Mouse (Mus musculus) small intestine, adult 10 weeks (tissue): Measurements from ENCODE around the gene Erbb3. TPM values are rescaled to one million over a fixed set of nuclear protein-coding genes. Genes with fewer than 3 reads are reported as not detected.

Experiments used
- polyA plus RNA-seq: library from polyadenylated mRNA; stranded (reverse); fragments of 350-450 nt; fragmentation: Illumina TruSeq; extraction: RNeasy Lipid Tissue Mini Kit (QIAGEN cat#74804); gene quantifications from one replicate; pipeline ENCODE4 v1.2.3, GENCODE M21; 2014; ENCODE audit warnings: low replicate concordance

Gene Erbb3
- 157 TPM for polyA plus RNA-seq

GRCm38 (mm10) chr10:128589464-128590192 lies at the start of gene Erbb3:
TSS of gene Erbb3 (minus strand) at chr10:128589652.

GRCm38 (mm10) chr10:128626311-128627310 lies 37.2 kb upstream of the Erbb3 start, which contains the start of gene Rps26:
TSS of gene Rps26 (minus strand) at chr10:128626747.

GRCm38 (mm10) chr10:128565788-128566531 lies 23.5 kb downstream of the Erbb3 start, which contains the start of gene Pa2g4:
TSS of gene Pa2g4 (minus strand) at chr10:128565987.

GRCm38 (mm10) chr10:128548947-128549681 lies 40.3 kb downstream of the Erbb3 start, which contains the start of gene Rpl41:
TSS of gene Rpl41 (minus strand) at chr10:128549305.

GRCm38 (mm10) chr10:128547361-128548032 lies 42.0 kb downstream of the Erbb3 start, which contains the start of gene Zc3h10:
TSS of gene Zc3h10 (minus strand) at chr10:128547774.

GRCm38 (mm10) chr10:128525671-128526308 lies 63.7 kb downstream of the Erbb3 start, which contains the start of gene Esyt1:
TSS of gene Esyt1 (minus strand) at chr10:128525871.

Other genes starting within 250 kb of the Erbb3 start
- gene Coq10a, start 220.7 kb downstream of the Erbb3 start, polyA plus RNA-seq, result 13.4 TPM
- 4.7 TPM for gene Ankrd52, start 212.5 kb downstream of the Erbb3 start, polyA plus RNA-seq
- 0.78 TPM for gene Slc39a5, start 188.4 kb downstream of the Erbb3 start, polyA plus RNA-seq
- 10.6 TPM for gene Nabp2, start 178.2 kb downstream of the Erbb3 start, polyA plus RNA-seq
- gene Rnf41, start 178.0 kb downstream of the Erbb3 start, polyA plus RNA-seq, result 5.2 TPM
- gene Smarcc2, start 130.4 kb downstream of the Erbb3 start, polyA plus RNA-seq, result 35.8 TPM
- 27.1 TPM for gene Myl6, start 95.5 kb downstream of the Erbb3 start, polyA plus RNA-seq
- gene Myl6b, start 91.0 kb downstream of the Erbb3 start, polyA plus RNA-seq, result not detected
- 1.9 TPM for gene Esyt1, start 63.8 kb downstream of the Erbb3 start, polyA plus RNA-seq
- gene Zc3h10, start 41.9 kb downstream of the Erbb3 start, polyA plus RNA-seq, result 0.85 TPM
- 15.5 TPM for gene Rpl41, start 40.3 kb downstream of the Erbb3 start, polyA plus RNA-seq
- 72.6 TPM for gene Pa2g4, start 23.7 kb downstream of the Erbb3 start, polyA plus RNA-seq
- gene Rps26, start 37.1 kb upstream of the Erbb3 start, polyA plus RNA-seq, result 7.5 TPM
- gene Ikzf4, start 56.3 kb upstream of the Erbb3 start, polyA plus RNA-seq, result 0.41 TPM
- 2.4 TPM for gene Suox, start 84.4 kb upstream of the Erbb3 start, polyA plus RNA-seq
- 70.4 TPM for gene Rab5b, start 106.6 kb upstream of the Erbb3 start, polyA plus RNA-seq
- gene Pmel, start 114.5 kb upstream of the Erbb3 start, polyA plus RNA-seq, result not detected
- gene Cdk2, start 115.4 kb upstream of the Erbb3 start, polyA plus RNA-seq, result 14.3 TPM
- 41.2 TPM for gene Dgka, start 155.2 kb upstream of the Erbb3 start, polyA plus RNA-seq
- 0.89 TPM for gene Pym1, start 158.2 kb upstream of the Erbb3 start, polyA plus RNA-seq
- 2.0 TPM for gene Mmp19, start 201.3 kb upstream of the Erbb3 start, polyA plus RNA-seq
- 39.9 TPM for gene Dnajc14, start 214.4 kb upstream of the Erbb3 start, polyA plus RNA-seq
- 3.1 TPM for gene Tmem198b, start 214.7 kb upstream of the Erbb3 start, polyA plus RNA-seq
- 242 TPM for gene Sarnp, start 227.7 kb upstream of the Erbb3 start, polyA plus RNA-seq
- 206 TPM for gene Ormdl2, start 232.0 kb upstream of the Erbb3 start, polyA plus RNA-seq